Mouse (Mus musculus) brown adipose tissue, adult 24 weeks (tissue): ENCODE data around the gene Ephb4. TPM values are rescaled to one million over a fixed set of nuclear protein-coding genes. Genes with fewer than 3 reads are reported as not detected.

ENCODE experiments used
- H3K27ac ChIP-seq: fragments of 200-500 bp; replicated peaks from 2 replicates; pipeline ENCODE4 v1.5.1; 2012; ENCODE audit warnings: low read depth, mild to moderate bottlenecking, low read length
- H3K4me1 ChIP-seq: fragments of 200-500 bp; 2 replicates; pipeline ENCODE4 v1.6.1; 2012; ENCODE audit warnings: low read length, mixed read lengths; ENCODE audit not compliant: control insufficient read depth, insufficient read depth, insufficient read length
- H3K4me3 ChIP-seq: fragments of 200-500 bp; 2 replicates; pipeline ENCODE4 v1.5.1; 2012; ENCODE audit warnings: low read depth, mild to moderate bottlenecking, low read length, moderate library complexity; ENCODE audit not compliant: insufficient read depth
- polyA plus RNA-seq: library from polyadenylated mRNA; stranded (reverse); fragments of >200 nt; gene quantifications from 2 replicates; pipeline ENCODE4 v1.2.4, GENCODE M21; 2012; ENCODE audit not compliant: missing spikeins, insufficient read depth, insufficient read length

Ephb4 gene
- polyA plus RNA-seq: 10.3 and 10.4 TPM in 2 replicates

- Histone ChIP-seq H3K4me1 (peaks cover 7% of the 10 kb centered on the region), H3K27ac (peak within 1 kb of the TSS; percentile 96), H3K4me3 (peak within 1 kb of the TSS; percentile 71)
These were observed at the start of gene Ephb4 for GRCm38 (mm10) chr5:137349384-137350204. TSS of gene Ephb4 (plus strand) at chr5:137350109.

GRCm38 (mm10) chr5:137301253-137301652 is 48.7 kb upstream of the Ephb4 start:
- Histone ChIP-seq H3K4me1 (peaks cover 5% of the 10 kb centered on the region; the same call in 1 of the 2 replicates), H3K4me3 (no peak overlapping the region), H3K27ac (no peak overlapping the region)

GRCm38 (mm10) chr5:137303609-137304008 is 46.3 kb upstream of the Ephb4 start:
- Histone ChIP-seq H3K27ac (no peak overlapping the region), H3K4me3 (no peak overlapping the region), H3K4me1 (peaks cover 5% of the 10 kb centered on the region)

- peaks cover 5% of the 10 kb centered on the region for H3K4me1 ChIP-seq
- H3K4me3 ChIP-seq: no peak overlapping the region
- no peak overlapping the region for H3K27ac ChIP-seq
These were observed 45.7 kb upstream of the Ephb4 start for GRCm38 (mm10) chr5:137304165-137304564.

GRCm38 (mm10) chr5:137304816-137305215 is 45.1 kb upstream of the Ephb4 start:
- no peak overlapping the region for H3K4me3 ChIP-seq
- peaks cover 5% of the 10 kb centered on the region for H3K4me1 ChIP-seq
- no peak overlapping the region for H3K27ac ChIP-seq

- Histone ChIP-seq H3K4me1 (peaks cover 5% of the 10 kb centered on the region), H3K27ac (no peak overlapping the region), H3K4me3 (peak overlapping the region; percentile 10; the same call in 1 of the 2 replicates)
These were observed 44.1 kb upstream of the Ephb4 start for GRCm38 (mm10) chr5:137305822-137306221.

- peak overlapping the region; percentile 98 for H3K4me3 ChIP-seq
- H3K4me1 ChIP-seq: peaks cover 5% of the 10 kb centered on the region
- H3K27ac ChIP-seq: peak overlapping the region; percentile 56
These were observed 43.4 kb upstream of the Ephb4 start for GRCm38 (mm10) chr5:137306439-137307005.

GRCm38 (mm10) chr5:137307071-137307912 is 42.6 kb upstream of the Ephb4 start, which contains the start of gene Srrt:
TSS of gene Srrt (minus strand) at chr5:137307674.
- H3K4me1 ChIP-seq: peaks cover 5% of the 10 kb centered on the region
- peak within 1 kb of the TSS; percentile 98 for H3K4me3 ChIP-seq
- peak within 1 kb of the TSS; percentile 56 for H3K27ac ChIP-seq

- no peak overlapping the region for H3K4me3 ChIP-seq
- H3K4me1 ChIP-seq: peaks cover 12% of the 10 kb centered on the region
- H3K27ac ChIP-seq: no peak overlapping the region
These were observed 41.6 kb upstream of the Ephb4 start for GRCm38 (mm10) chr5:137308356-137308755.

- Histone ChIP-seq H3K4me1 (peaks cover 7% of the 10 kb centered on the region; the same call in 1 of the 2 replicates), H3K4me3 (peak overlapping the region; percentile 80), H3K27ac (peak overlapping the region; percentile 86)
These were observed 36.3 kb upstream of the Ephb4 start for GRCm38 (mm10) chr5:137313466-137314192.

- Histone ChIP-seq H3K4me3 (peak within 1 kb of the TSS; percentile 80), H3K4me1 (peaks cover 7% of the 10 kb centered on the region; the same call in 1 of the 2 replicates), H3K27ac (peak within 1 kb of the TSS; percentile 86)
These were observed 35.5 kb upstream of the Ephb4 start, which contains the start of gene Trip6 for GRCm38 (mm10) chr5:137314193-137315083. TSS of gene Trip6 (minus strand) at chr5:137314404.

GRCm38 (mm10) chr5:137315084-137315903 is 34.6 kb upstream of the Ephb4 start:
- Histone ChIP-seq H3K4me3 (no peak overlapping the region), H3K27ac (no peak overlapping the region), H3K4me1 (peaks cover 7% of the 10 kb centered on the region; the same call in 1 of the 2 replicates)

GRCm38 (mm10) chr5:137317361-137317760 is 32.5 kb upstream of the Ephb4 start:
- H3K4me3 ChIP-seq: no peak overlapping the region
- peaks cover 7% of the 10 kb centered on the region; the same call in 1 of the 2 replicates for H3K4me1 ChIP-seq
- no peak overlapping the region for H3K27ac ChIP-seq
